Mouse (Mus musculus): ENCODE data around the gene Nenf. TPM values are rescaled to one million over a fixed set of nuclear protein-coding genes. Genes with fewer than 3 reads are reported as not detected.

The Nenf gene
- polyA plus RNA-seq, 1 experiment from 2014 or later, result 74.3 TPM

GRCm38 (mm10) chr1:191263471-191263870 lies 54.5 kb downstream of the Nenf start:
- WGBS, result 91% methylated on average over 5 of the region's 5 CpGs
- Histone ChIP-seq H3K4me2 (ENCODE audit: low read depth, low read length) (no peak overlapping the region), H3K27ac (replicated peaks; ENCODE audit: low read depth, low read length) (no peak overlapping the region), H3K4me1 (ENCODE audit: control insufficient read depth, insufficient read depth, low read length) (no peaks in the 10 kb centered on the region), H3K4me3 (ENCODE audit: low read depth, low read length) (no peak overlapping the region), H3K9ac (replicated peaks; ENCODE audit: low read length) (no peak overlapping the region), H3K9me3 (replicated peaks; ENCODE audit: control insufficient read depth, low read length) (no peaks in the 10 kb centered on the region), H3K36me3 (replicated peaks; ENCODE audit: control insufficient read depth, insufficient read depth, low read depth, low read length) (no peaks in the 10 kb centered on the region), H3K27me3 (ENCODE audit: control insufficient read depth, insufficient read depth, low read length) (no peaks in the 10 kb centered on the region)
- no peak for ATAC-seq (replicated peaks; ENCODE audit: insufficient number of reproducible peaks, low FRiP score, low TSS enrichment, low read depth)
- DNase-seq (ENCODE audit: low spot score), result no peak

- Histone ChIP-seq H3K9ac (replicated peaks; ENCODE audit: low read length) (no peak overlapping the region), H3K4me3 (ENCODE audit: low read depth, low read length) (no peak overlapping the region), H3K36me3 (replicated peaks; ENCODE audit: control insufficient read depth, insufficient read depth, low read depth, low read length) (no peaks in the 10 kb centered on the region), H3K4me1 (ENCODE audit: control insufficient read depth, insufficient read depth, low read length) (no peaks in the 10 kb centered on the region), H3K9me3 (replicated peaks; ENCODE audit: control insufficient read depth, low read length) (no peaks in the 10 kb centered on the region), H3K27ac (replicated peaks; ENCODE audit: low read depth, low read length) (no peak overlapping the region), H3K27me3 (ENCODE audit: control insufficient read depth, insufficient read depth, low read length) (no peaks in the 10 kb centered on the region), H3K4me2 (ENCODE audit: low read depth, low read length) (no peak overlapping the region)
- 7% methylated on average over 6 of the region's 6 CpGs for WGBS
- no peak for DNase-seq (ENCODE audit: low spot score)
- no peak for ATAC-seq (replicated peaks; ENCODE audit: insufficient number of reproducible peaks, low FRiP score, low TSS enrichment, low read depth)
These were observed 56.1 kb downstream of the Nenf start for GRCm38 (mm10) chr1:191261861-191262260.

DNA sequence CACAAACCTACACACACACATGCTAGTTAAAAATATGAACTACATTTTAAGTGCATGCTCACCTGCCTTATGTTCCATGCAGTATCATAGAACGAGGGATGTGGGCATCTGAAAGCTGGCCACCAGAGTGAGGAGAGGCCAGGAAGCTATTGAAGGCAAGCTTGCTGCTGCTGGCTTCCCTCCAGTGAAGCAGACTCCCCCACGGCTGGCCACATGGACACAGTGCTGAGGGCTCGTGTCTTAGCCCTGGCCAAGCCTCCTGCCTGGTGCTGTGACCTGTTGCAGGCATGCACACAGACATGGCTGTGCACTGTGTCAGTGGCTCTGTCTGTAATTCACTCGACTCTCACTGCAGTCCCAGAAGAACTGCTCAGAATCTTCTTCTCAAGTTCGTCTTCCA lies 58.3 kb downstream of the Nenf start:
- ATAC-seq (replicated peaks; ENCODE audit: insufficient number of reproducible peaks, low FRiP score, low TSS enrichment, low read depth), result no peak
- Histone ChIP-seq H3K9me3 (replicated peaks; ENCODE audit: control insufficient read depth, low read length) (no peaks in the 10 kb centered on the region), H3K27me3 (ENCODE audit: control insufficient read depth, insufficient read depth, low read length) (no peaks in the 10 kb centered on the region), H3K27ac (replicated peaks; ENCODE audit: low read depth, low read length) (no peak overlapping the region), H3K9ac (replicated peaks; ENCODE audit: low read length) (no peak overlapping the region), H3K36me3 (replicated peaks; ENCODE audit: control insufficient read depth, insufficient read depth, low read depth, low read length) (no peaks in the 10 kb centered on the region), H3K4me3 (ENCODE audit: low read depth, low read length) (no peak overlapping the region), H3K4me2 (ENCODE audit: low read depth, low read length) (no peak overlapping the region), H3K4me1 (ENCODE audit: control insufficient read depth, insufficient read depth, low read length) (no peaks in the 10 kb centered on the region)
- WGBS, result 72% methylated on average over 5 of the region's 5 CpGs
- no peak for DNase-seq (ENCODE audit: low spot score)

DNA sequence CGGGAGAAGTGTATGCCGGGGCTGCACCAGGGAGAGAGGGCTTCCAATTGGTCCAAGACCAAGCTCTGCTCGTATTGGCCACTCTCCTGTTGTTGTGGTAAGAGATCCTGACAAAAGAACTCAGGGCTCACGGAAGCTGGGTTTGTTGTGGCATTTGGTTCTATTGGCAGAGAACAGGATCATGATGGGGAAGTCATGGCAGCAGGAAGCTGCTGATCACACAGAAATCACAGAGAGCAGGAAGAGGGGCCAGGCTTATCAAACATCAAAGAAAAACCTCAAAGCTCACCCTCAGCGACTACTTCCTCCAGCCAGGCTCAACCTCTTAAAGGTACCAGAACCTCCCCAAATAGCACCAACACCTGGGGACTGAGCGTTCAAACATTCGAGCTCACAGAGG lies 58.9 kb downstream of the Nenf start:
- Histone ChIP-seq H3K4me2 (ENCODE audit: low read depth, low read length) (no peak overlapping the region), H3K27me3 (ENCODE audit: control insufficient read depth, insufficient read depth, low read length) (no peaks in the 10 kb centered on the region), H3K27ac (replicated peaks; ENCODE audit: low read depth, low read length) (no peak overlapping the region)

GRCm38 (mm10) chr1:191258521-191258920 lies 59.5 kb downstream of the Nenf start:
- Histone ChIP-seq H3K27me3 (ENCODE audit: control insufficient read depth, insufficient read depth, low read length) (no peaks in the 10 kb centered on the region), H3K4me3 (ENCODE audit: low read depth, low read length) (no peak overlapping the region), H3K4me2 (ENCODE audit: low read depth, low read length) (no peak overlapping the region), H3K9ac (replicated peaks; ENCODE audit: low read length) (no peak overlapping the region), H3K27ac (replicated peaks; ENCODE audit: low read depth, low read length) (no peak overlapping the region), H3K4me1 (ENCODE audit: control insufficient read depth, insufficient read depth, low read length) (no peaks in the 10 kb centered on the region), H3K36me3 (replicated peaks; ENCODE audit: control insufficient read depth, insufficient read depth, low read depth, low read length) (no peaks in the 10 kb centered on the region), H3K9me3 (replicated peaks; ENCODE audit: control insufficient read depth, low read length) (no peaks in the 10 kb centered on the region)
- WGBS, result 68% methylated on average over 3 of the region's 3 CpGs
- ATAC-seq (replicated peaks; ENCODE audit: insufficient number of reproducible peaks, low FRiP score, low TSS enrichment, low read depth), result no peak
- DNase-seq (ENCODE audit: low spot score), result no peak

More for the DNA sequence above, 58.9 kb downstream of the Nenf start:
- DNase-seq (ENCODE audit: low spot score) (peak; percentile 24), ATAC-seq (replicated peaks; ENCODE audit: insufficient number of reproducible peaks, low FRiP score, low TSS enrichment, low read depth) (no peak)
- no peaks in the 10 kb centered on the region for H3K4me1 ChIP-seq (ENCODE audit: control insufficient read depth, insufficient read depth, low read length)
- no peaks in the 10 kb centered on the region for H3K9me3 ChIP-seq (replicated peaks; ENCODE audit: control insufficient read depth, low read length)
- no peaks in the 10 kb centered on the region for H3K36me3 ChIP-seq (replicated peaks; ENCODE audit: control insufficient read depth, insufficient read depth, low read depth, low read length)
- no peak overlapping the region for H3K4me3 ChIP-seq (ENCODE audit: low read depth, low read length)
- no peak overlapping the region for H3K9ac ChIP-seq (replicated peaks; ENCODE audit: low read length)
- WGBS, result 29% methylated on average over 7 of the region's 7 CpGs

DNA sequence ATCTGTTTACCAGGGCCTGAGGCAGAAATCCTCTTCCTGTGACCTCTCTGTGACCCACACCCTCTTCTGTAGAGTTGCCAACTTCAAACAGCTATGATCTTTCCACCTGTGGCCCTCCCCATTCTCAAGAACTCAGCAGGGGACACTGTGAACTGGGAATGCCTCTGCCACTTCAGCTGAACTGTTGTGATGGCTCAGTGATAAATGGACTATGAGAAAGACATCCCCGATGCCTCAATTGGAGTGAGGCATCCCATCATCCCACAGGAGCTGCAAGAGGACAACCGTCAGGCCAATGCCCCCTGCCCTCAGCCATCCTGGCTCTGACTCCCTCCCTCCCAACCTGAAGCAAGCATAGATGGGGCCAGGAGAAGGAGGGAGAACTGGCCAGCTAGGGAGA lies 60.0 kb downstream of the Nenf start:
- H3K4me1 ChIP-seq (ENCODE audit: control insufficient read depth, insufficient read depth, low read length), result no peaks in the 10 kb centered on the region
- 66% methylated on average over 2 of the region's 2 CpGs for whole genome bisulfite sequencing
- no peak for ATAC-seq (replicated peaks; ENCODE audit: insufficient number of reproducible peaks, low FRiP score, low TSS enrichment, low read depth)

GRCm38 (mm10) chr1:191257351-191257771 lies 60.6 kb downstream of the Nenf start:
- no peaks in the 10 kb centered on the region for H3K27me3 ChIP-seq (ENCODE audit: control insufficient read depth, insufficient read depth, low read length)
- no peak overlapping the region for H3K4me3 ChIP-seq (ENCODE audit: low read depth, low read length)
- H3K4me1 ChIP-seq (ENCODE audit: control insufficient read depth, insufficient read depth, low read length), result no peaks in the 10 kb centered on the region
- DNase-seq (ENCODE audit: low spot score) (no peak), ATAC-seq (replicated peaks; ENCODE audit: insufficient number of reproducible peaks, low FRiP score, low TSS enrichment, low read depth) (no peak)
- no peak overlapping the region for H3K27ac ChIP-seq (replicated peaks; ENCODE audit: low read depth, low read length)
- H3K9me3 ChIP-seq (replicated peaks; ENCODE audit: control insufficient read depth, low read length), result no peaks in the 10 kb centered on the region
- 86% methylated on average over 3 of the region's 3 CpGs for WGBS
- H3K4me2 ChIP-seq (ENCODE audit: low read depth, low read length), result no peak overlapping the region
- no peak overlapping the region for H3K9ac ChIP-seq (replicated peaks; ENCODE audit: low read length)
- no peaks in the 10 kb centered on the region for H3K36me3 ChIP-seq (replicated peaks; ENCODE audit: control insufficient read depth, insufficient read depth, low read depth, low read length)

More for the DNA sequence above, 60.0 kb downstream of the Nenf start:
- no peak overlapping the region for H3K4me2 ChIP-seq (ENCODE audit: low read depth, low read length)
- no peaks in the 10 kb centered on the region for H3K27me3 ChIP-seq (ENCODE audit: control insufficient read depth, insufficient read depth, low read length)
- no peaks in the 10 kb centered on the region for H3K9me3 ChIP-seq (replicated peaks; ENCODE audit: control insufficient read depth, low read length)
- DNase-seq (ENCODE audit: low spot score), result no peak
- no peak overlapping the region for H3K4me3 ChIP-seq (ENCODE audit: low read depth, low read length)
- H3K9ac ChIP-seq (replicated peaks; ENCODE audit: low read length), result no peak overlapping the region
- no peaks in the 10 kb centered on the region for H3K36me3 ChIP-seq (replicated peaks; ENCODE audit: control insufficient read depth, insufficient read depth, low read depth, low read length)
- no peak overlapping the region for H3K27ac ChIP-seq (replicated peaks; ENCODE audit: low read depth, low read length)
